Mouse (Mus musculus): Measurements from ENCODE around the gene Cep128.

The Cep128 gene

DNA sequence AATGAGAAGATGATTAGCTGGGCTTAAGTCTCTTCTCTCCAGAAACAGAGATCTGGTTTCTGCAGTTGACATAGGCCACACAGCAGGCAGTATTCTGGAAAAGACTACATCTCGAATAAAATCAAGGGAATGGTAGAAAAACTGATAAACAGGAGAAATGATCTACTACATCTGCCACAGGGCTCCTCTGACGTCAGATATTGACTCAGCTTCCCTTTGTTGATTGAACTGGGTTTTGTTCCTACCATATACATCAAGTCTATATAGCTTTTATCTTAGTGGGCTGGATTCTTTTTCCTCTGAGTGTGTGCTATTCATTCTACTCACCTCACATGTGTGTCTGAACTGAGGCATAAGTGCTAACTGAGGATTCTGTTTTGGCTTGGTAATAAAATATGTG lies 200.3 kb downstream of the Cep128 start:
- in situ Hi-C loops (cut with MboI, MseI), result no loop called here

DNA sequence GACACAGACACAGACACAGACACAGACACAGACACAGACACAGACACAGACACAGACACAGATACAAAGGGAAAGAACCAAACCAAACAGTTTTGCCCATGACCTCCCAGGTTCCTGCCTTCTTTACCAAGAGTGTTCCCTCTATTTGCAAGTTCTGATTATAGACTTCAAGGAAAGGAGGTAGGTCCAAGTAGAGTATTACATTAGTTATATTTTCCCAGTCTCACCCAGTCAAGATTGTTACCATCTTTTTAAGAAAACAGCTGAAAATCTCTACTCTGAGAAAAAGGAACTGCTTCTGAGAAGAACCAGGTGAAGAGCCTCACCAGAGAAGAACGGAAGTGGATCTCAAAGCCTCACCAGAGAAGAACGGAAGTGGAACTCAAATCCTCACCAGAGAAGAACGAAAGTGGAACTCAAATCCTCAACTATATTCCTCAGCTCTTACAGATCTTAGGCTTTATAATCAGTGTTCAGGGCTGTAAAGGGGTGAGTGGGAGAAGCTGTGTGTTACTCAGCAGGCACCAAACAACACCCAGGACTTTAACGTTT lies 200.8 kb downstream of the Cep128 start:
- in situ Hi-C loops (cut with MboI, MseI), result no loop called here

GRCm38 (mm10) chr12:91176808-91177526 lies 207.2 kb downstream of the Cep128 start:
- in situ Hi-C loops (cut with MboI, MseI), result no loop called here

DNA sequence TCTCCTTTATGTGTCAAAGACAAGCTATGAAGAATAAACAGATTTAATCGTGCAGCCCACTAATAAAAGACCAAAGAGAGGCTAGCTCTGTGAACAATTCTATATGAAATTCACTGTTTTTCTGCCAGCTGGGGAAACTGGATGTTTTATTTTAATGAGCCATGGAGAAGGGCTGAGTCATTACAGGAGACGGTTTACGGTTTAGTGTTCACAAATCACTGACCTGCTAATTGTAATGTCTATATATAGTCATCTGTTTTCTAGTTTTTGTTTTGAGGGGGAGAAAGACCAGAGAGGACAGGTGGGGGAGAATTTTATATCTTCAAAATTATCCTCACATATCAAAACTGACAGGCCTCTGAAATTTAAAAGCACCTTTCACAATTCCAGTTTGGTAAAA lies 212.6 kb downstream of the Cep128 start:
- in situ Hi-C loops (cut with MboI, MseI), result no loop called here

- in situ Hi-C loops (cut with MboI, MseI), result no loop called here
These were observed 223.0 kb downstream of the Cep128 start for GRCm38 (mm10) chr12:91161015-91161730.

DNA sequence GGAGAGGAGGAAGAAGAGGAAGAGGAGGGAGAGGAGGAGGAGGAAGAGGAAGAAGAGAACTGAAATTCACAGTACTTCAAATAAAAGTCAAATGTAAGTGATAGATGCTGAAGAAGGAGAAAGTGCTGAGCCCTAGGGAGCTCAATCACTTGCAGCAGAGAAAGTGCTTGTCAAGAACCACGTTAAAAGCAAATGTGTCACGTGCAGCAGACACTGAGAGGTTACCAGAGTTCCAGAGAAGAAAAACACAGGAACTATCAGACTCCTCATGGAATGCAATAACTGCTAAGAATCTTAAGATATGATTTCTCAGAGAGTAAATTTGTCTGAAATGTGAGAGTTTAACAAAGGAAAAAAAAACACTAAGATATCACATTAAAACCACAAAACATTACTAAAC lies 225.7 kb downstream of the Cep128 start:
- in situ Hi-C loops (cut with MboI, MseI), result no loop called here

DNA sequence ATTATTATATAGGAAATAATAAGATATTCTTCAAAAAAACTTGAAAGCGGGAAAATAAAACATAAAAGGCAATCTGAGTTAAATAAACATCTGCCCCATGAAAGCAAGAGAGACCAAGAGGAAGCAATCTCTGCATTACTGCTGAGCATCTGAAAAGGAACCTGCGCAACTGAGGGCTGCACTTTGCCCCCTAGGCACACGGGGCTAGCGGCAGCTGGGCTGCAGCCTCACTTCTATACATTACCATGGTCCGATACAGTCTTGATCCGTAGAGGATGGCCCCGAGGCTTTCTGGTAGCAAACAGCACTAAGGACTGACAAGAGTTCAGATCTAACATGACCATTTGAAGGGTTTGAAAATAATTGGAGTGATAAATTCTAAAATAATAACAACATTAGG lies 230.2 kb downstream of the Cep128 start:
- in situ Hi-C loops (cut with MboI, MseI), result no loop called here

- in situ Hi-C loops (cut with MboI, MseI), result no loop called here
These were observed 235.1 kb downstream of the Cep128 start for GRCm38 (mm10) chr12:91149152-91149551.

- in situ Hi-C loops (cut with MboI, MseI), result no loop called here
These were observed 249.3 kb downstream of the Cep128 start for GRCm38 (mm10) chr12:91134740-91135517.

GRCm38 (mm10) chr12:91115054-91115453 lies 269.2 kb downstream of the Cep128 start:
- in situ Hi-C loops (cut with MboI, MseI), result no loop called here

DNA sequence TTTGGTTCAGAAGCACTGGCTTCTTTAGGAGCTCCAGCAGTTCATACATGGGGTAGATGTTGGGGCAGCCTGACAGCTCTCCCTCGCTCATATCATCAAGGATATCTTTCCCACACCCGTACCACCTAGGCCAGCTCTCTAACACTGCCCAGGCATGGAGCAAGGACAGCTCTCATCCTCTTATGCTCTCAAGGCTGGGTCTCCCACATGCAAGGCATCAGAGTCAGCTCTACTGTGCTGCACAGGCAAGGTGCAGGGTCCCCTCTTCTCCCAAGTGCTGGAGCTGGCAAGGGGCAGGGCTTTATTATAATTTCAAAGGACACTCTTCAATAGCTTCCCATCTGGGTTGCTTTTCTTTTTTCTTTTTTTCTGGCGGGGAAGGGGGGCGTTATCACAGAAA lies 280.9 kb downstream of the Cep128 start:
- in situ Hi-C loops (cut with MboI, MseI), result no loop called here

- in situ Hi-C loops (cut with MboI, MseI), result no loop called here
These were observed 286.3 kb downstream of the Cep128 start for GRCm38 (mm10) chr12:91097869-91098268.

DNA sequence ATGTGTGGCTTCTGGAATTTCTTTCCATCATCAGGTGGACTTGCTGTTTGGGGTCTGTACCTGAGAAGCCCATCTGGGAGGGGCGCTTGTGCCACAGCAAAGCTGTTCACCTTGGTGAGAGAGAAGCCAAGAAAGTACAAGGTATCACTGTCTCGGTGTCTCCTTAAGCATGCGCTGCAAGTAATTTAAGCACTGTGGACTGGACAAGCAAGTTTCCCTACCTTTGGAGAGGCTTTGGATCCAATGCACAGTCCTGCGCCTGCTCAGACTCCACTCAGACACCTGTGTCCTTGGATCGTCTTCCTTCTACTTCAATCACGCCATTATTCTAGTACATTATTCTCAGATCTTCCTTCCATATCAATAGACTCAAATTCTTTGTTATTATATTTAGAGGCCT lies 288.0 kb downstream of the Cep128 start:
- in situ Hi-C loops (cut with MboI, MseI), result no loop called here

GRCm38 (mm10) chr12:91088271-91088670 lies 295.9 kb downstream of the Cep128 start:
- in situ Hi-C loops (cut with MboI, MseI), result no loop called here

- in situ Hi-C loops (cut with MboI, MseI), result no loop called here
These were observed 298.2 kb downstream of the Cep128 start for GRCm38 (mm10) chr12:91085967-91086366.

- in situ Hi-C loops (cut with MboI, MseI), result no loop called here
These were observed 308.6 kb downstream of the Cep128 start for GRCm38 (mm10) chr12:91075600-91075999.

GRCm38 (mm10) chr12:91070551-91071045 lies 313.6 kb downstream of the Cep128 start:
- in situ Hi-C loops (cut with MboI, MseI), result no loop called here

DNA sequence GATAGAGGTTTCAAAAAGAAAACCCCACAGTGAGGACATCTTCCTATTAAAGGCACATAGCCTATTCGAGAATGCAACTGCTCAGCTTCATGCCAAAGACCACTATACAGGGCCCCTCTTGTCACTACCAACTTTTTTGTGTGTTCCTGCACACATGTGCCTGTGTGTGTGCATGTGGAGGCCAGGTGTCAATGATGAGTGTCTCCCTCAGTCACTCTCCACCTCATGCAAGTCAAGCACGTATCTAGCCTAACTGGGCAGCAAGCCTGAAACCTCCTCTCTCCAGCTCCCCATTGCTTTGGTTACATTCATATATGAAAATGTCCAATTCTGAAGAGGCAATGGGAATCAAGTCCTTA lies 317.1 kb downstream of the Cep128 start:
- in situ Hi-C loops (cut with MboI, MseI), result no loop called here

- in situ Hi-C loops (cut with MboI, MseI), result no loop called here
These were observed 317.7 kb downstream of the Cep128 start for GRCm38 (mm10) chr12:91066286-91067082.

DNA sequence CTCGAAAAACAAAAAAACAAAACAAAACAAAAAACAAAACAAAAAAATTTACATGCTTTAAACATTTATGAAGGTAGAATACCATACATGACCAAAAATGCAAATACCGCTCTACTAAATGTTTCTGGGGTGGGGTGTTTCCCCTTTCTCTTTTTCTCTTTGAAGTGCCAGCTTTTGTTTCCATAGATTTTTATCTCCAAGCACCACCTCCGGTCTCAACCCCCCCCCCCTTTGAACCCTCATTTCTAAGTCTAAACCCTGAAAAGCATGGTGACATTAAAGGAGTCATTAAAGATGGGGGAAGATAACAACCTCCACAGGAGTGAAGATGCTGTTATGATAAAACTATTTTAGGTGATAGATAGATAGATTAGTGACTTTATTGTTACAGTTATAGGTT lies 318.8 kb downstream of the Cep128 start:
- in situ Hi-C loops (cut with MboI, MseI), result no loop called here

DNA sequence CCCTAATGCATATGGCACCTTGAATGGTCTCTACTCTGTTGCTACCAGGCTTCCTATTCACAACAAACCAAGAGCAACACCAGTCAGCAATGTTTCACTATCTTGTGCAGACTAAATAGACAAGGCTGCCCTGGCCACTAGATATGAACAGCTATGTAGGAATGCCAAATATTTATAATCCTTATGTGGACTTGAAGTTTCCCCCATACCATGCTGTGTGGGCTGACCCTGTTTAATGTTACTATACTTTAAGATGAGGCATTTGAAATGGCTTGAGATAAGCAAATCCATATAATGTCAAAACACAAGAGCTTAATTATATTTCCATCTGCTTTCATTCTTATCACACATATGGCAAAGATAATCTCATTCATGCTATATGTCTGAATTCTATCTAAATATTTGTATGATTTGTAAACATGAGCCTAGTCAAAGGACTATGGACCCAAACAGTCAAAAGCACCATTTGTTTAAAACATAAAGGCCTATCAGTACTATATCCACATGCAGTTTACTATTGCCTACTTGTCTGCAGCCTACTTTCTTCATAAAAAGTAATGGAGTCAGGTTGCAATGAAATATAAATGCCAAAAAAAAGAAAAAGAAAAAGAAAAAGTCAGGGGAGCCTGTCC lies 319.7 kb downstream of the Cep128 start:
- in situ Hi-C loops (cut with MboI, MseI), result no loop called here
